Mouse (Mus musculus) MEL (cell line): ENCODE measurements around the gene Acod1. TPM values are rescaled to one million over a fixed set of nuclear protein-coding genes. Genes with fewer than 3 reads are reported as not detected.

Source experiments
- DNase-seq: peaks from one replicate; pipeline ENCODE4 v3.0.0; 2011; ENCODE audit warnings: low read depth, low spot score
- H3K27ac ChIP-seq: 2 replicates; pipeline ENCODE4 v1.5.1; 2012; ENCODE audit warnings: low read depth, mild to moderate bottlenecking, control low read depth, low read length, moderate library complexity; ENCODE audit not compliant: control insufficient read depth
- H3K27me3 ChIP-seq, 2 experiments: fragments of 150-350 bp in 1 of 2; sonication (generic) in 1 of 2; 2 replicates each; pipeline ENCODE4 v1.6.1; 2012; ENCODE audit warnings: low read length in 2 of 2, mild to moderate bottlenecking in 2 of 2, improper control_type of control experiment in 1 of 2, moderate library complexity in 1 of 2; ENCODE audit not compliant: insufficient read depth in 2 of 2, control insufficient read depth in 1 of 2
- H3K36me3 ChIP-seq, 2 experiments: 2 replicates each; pipeline ENCODE4 v1.6.1; 2012 to 2014; ENCODE audit warnings: low read length in 2 of 2, improper control_type of control experiment in 1 of 2, inconsistent platforms in 1 of 2, mild to moderate bottlenecking in 1 of 2; ENCODE audit not compliant: insufficient read depth in 2 of 2, control insufficient read depth in 1 of 2
- H3K4me1 ChIP-seq, 2 experiments: fragments of 150-350 bp in 1 of 2; sonication (generic) in 1 of 2; 2 replicates each; pipeline ENCODE4 v1.6.1; 2012; ENCODE audit warnings: low read length in 2 of 2, improper control_type of control experiment in 1 of 2, mild to moderate bottlenecking in 1 of 2; ENCODE audit not compliant: insufficient read depth in 2 of 2, control insufficient read depth in 1 of 2
- H3K4me3 ChIP-seq, 2 experiments: fragments of 150-350 bp in 1 of 2; sonication (generic) in 1 of 2; 2 replicates each; pipeline ENCODE4 v1.5.1; 2012; ENCODE audit warnings: low read depth in 2 of 2, low read length in 2 of 2, mild to moderate bottlenecking in 2 of 2, moderate library complexity in 2 of 2, control low read depth in 1 of 2, improper control_type of control experiment in 1 of 2; ENCODE audit not compliant: control insufficient read depth in 1 of 2, insufficient read depth in 1 of 2
- H3K79me2 ChIP-seq: 2 replicates; pipeline ENCODE4 v1.6.1; 2012; ENCODE audit warnings: mild to moderate bottlenecking, low read length, moderate library complexity; ENCODE audit not compliant: control insufficient read depth, poor library complexity, insufficient read depth
- H3K9ac ChIP-seq: 2 replicates; pipeline ENCODE4 v1.6.1; 2012; ENCODE audit warnings: low read depth, mild to moderate bottlenecking, control low read depth, low read length, moderate library complexity; ENCODE audit not compliant: control insufficient read depth, poor library complexity, severe bottlenecking
- H3K9me3 ChIP-seq: fragments of 150-350 bp; sonication (generic); replicated peaks from 2 replicates; pipeline ENCODE4 v1.6.1; 2012; ENCODE audit warnings: mild to moderate bottlenecking, low read length, improper control_type of control experiment, moderate library complexity; ENCODE audit not compliant: insufficient read depth
- CTCF ChIP-seq, 3 experiments: IDR thresholded peaks in 2 of 3; conservative IDR thresholded peaks in 1 of 3; 2 replicates each; pipeline ENCODE4 v1.5.1; 2011 to 2012; ENCODE audit warnings: low read length in 3 of 3, low read depth in 2 of 3, mild to moderate bottlenecking in 2 of 3, improper control_type of control experiment in 1 of 3, inconsistent platforms in 1 of 3, mixed read lengths in 1 of 3, moderate library complexity in 1 of 3; ENCODE audit not compliant: control insufficient read depth in 1 of 3, insufficient read depth in 1 of 3, poor library complexity in 1 of 3, severe bottlenecking in 1 of 3
- E2F4 ChIP-seq: IDR thresholded peaks from 2 replicates; pipeline ENCODE4 v1.6.1; 2011; ENCODE audit warnings: low read depth, low read length, improper control_type of control experiment, borderline replicate concordance
- ETS1 ChIP-seq: IDR thresholded peaks from 2 replicates; pipeline ENCODE4 v1.6.1; 2012; ENCODE audit warnings: low read depth, mild to moderate bottlenecking, inconsistent platforms, low read length, improper control_type of control experiment, moderate library complexity
- HCFC1 ChIP-seq: IDR thresholded peaks from 2 replicates; pipeline ENCODE4 v1.6.1; 2012; ENCODE audit warnings: low read depth, mild to moderate bottlenecking, inconsistent platforms, low read length, improper control_type of control experiment, moderate library complexity
- KAT2A ChIP-seq: conservative IDR thresholded peaks from 2 replicates; pipeline ENCODE4 v1.6.1; 2012; ENCODE audit warnings: low read depth, low read length, improper control_type of control experiment, inconsistent platforms
- MAX ChIP-seq: IDR thresholded peaks from 2 replicates; pipeline ENCODE4 v1.6.1; 2011; ENCODE audit warnings: low read length, improper control_type of control experiment
- MAZ ChIP-seq: IDR thresholded peaks from 2 replicates; pipeline ENCODE4 v1.6.1; 2012; ENCODE audit warnings: low read depth, mild to moderate bottlenecking, inconsistent platforms, low read length, improper control_type of control experiment
- MXI1 ChIP-seq: IDR thresholded peaks from 2 replicates; pipeline ENCODE4 v1.6.1; 2011; ENCODE audit warnings: mild to moderate bottlenecking, low read depth, low read length, improper control_type of control experiment
- NELFE ChIP-seq: IDR thresholded peaks from 2 replicates; pipeline ENCODE4 v1.6.1; 2011; ENCODE audit warnings: low read depth, low read length, improper control_type of control experiment
- POLR2A ChIP-seq, 2 experiments: IDR thresholded peaks; 2 replicates each; pipeline ENCODE4 v1.6.1; 2011 to 2012; ENCODE audit warnings: low read length in 2 of 2, mild to moderate bottlenecking in 2 of 2, control low read depth in 1 of 2, improper control_type of control experiment in 1 of 2, low read depth in 1 of 2, moderate library complexity in 1 of 2; ENCODE audit not compliant: control insufficient read depth in 1 of 2, insufficient read depth in 1 of 2, poor library complexity in 1 of 2
- POLR2AphosphoS5 ChIP-seq: IDR thresholded peaks from 2 replicates; pipeline ENCODE4 v1.6.1; 2012; ENCODE audit warnings: low read depth, borderline replicate concordance, mild to moderate bottlenecking, inconsistent platforms, low read length, moderate library complexity, mixed read lengths
- RAD21 ChIP-seq: IDR thresholded peaks from 2 replicates; pipeline ENCODE4 v1.6.1; 2011; ENCODE audit warnings: mild to moderate bottlenecking, low read depth, low read length, improper control_type of control experiment
- SIN3A ChIP-seq: IDR thresholded peaks from 2 replicates; pipeline ENCODE4 v1.6.1; 2012; ENCODE audit warnings: low read length, improper control_type of control experiment, inconsistent platforms
- SMC3 ChIP-seq: IDR thresholded peaks from 2 replicates; pipeline ENCODE4 v1.6.1; 2011; ENCODE audit warnings: low read depth, low read length, improper control_type of control experiment
- TAL1 ChIP-seq: IDR thresholded peaks from 2 replicates; pipeline ENCODE4 v1.6.1; 2012; ENCODE audit warnings: mild to moderate bottlenecking, inconsistent platforms, low read length, moderate library complexity, mixed read lengths
- TBP ChIP-seq: IDR thresholded peaks from 2 replicates; pipeline ENCODE4 v1.8.0; 2011; ENCODE audit warnings: low read depth, low read length, improper control_type of control experiment
- UBTF ChIP-seq: IDR thresholded peaks from 2 replicates; pipeline ENCODE4 v1.6.1; 2012; ENCODE audit warnings: low read depth, mild to moderate bottlenecking, inconsistent platforms, low read length, improper control_type of control experiment, moderate library complexity, borderline replicate concordance; ENCODE audit not compliant: insufficient read depth
- USF2 ChIP-seq, 2 experiments: IDR thresholded peaks; 2 replicates each; pipeline ENCODE4 v1.6.1; 2011 to 2012; ENCODE audit warnings: improper control_type of control experiment in 2 of 2, low read length in 2 of 2, borderline replicate concordance in 1 of 2, inconsistent platforms in 1 of 2, low read depth in 1 of 2, mild to moderate bottlenecking in 1 of 2; ENCODE audit not compliant: insufficient read depth in 1 of 2
- ZC3H11A ChIP-seq: IDR thresholded peaks from 2 replicates; pipeline ENCODE4 v1.6.1; 2012; ENCODE audit warnings: low read depth, mild to moderate bottlenecking, inconsistent platforms, low read length, improper control_type of control experiment
- polyA plus RNA-seq, 2 experiments: library from polyadenylated mRNA; stranded (reverse) in 1 of 2; unstranded in 1 of 2; fragments of >175 nt in 1 of 2; fragments of >200 nt in 1 of 2; gene quantifications; 2 replicates each; pipeline versions ENCODE4 v1.2.1 to v1.2.4; 2012; ENCODE audit warnings: low replicate concordance in 2 of 2, low read depth in 1 of 2; ENCODE audit not compliant: insufficient read length in 2 of 2, insufficient read depth in 1 of 2, missing spikeins in 1 of 2
- total RNA-seq: library from RNA; depleted of rRNA; stranded (reverse); fragments of 300-350 nt; gene quantifications from 2 replicates; pipeline ENCODE4 v1.2.3, GENCODE M21; 2012

Gene Acod1
- total and polyA plus RNA-seq, 3 experiments = not detected

- no peaks in the 10 kb centered on the region for H3K79me2 ChIP-seq
- H3K27ac ChIP-seq = no peak overlapping the region
- H3K27me3 ChIP-seq = no peaks in the 10 kb centered on the region; a peak in 1 of 4 replicates
- no peak overlapping the region for H3K4me3 ChIP-seq
- H3K4me1 ChIP-seq = 0 out of 4 replicates have a peak, but pooled peaks cover 0 to 7% of the 10 kb centered on the region in 2 experiments
- DNase-seq = peak; percentile 83
- H3K9me3 ChIP-seq = no peaks in the 10 kb centered on the region
- H3K9ac ChIP-seq = no peak overlapping the region
- no peaks in the 10 kb centered on the region for H3K36me3 ChIP-seq
- TF ChIP-seq KAT2A (no peak), SMC3 (peak; percentile 90), CTCF (IDR thresholded peaks at IDR 0.05 in 2 of 3, conservative IDR thresholded peaks at IDR 0.05 in 1 of 3; ENCODE audit: control insufficient read depth in 1 of 3, insufficient read depth in 1 of 3, low read depth in 2 of 3, low read length in 3 of 3, poor library complexity in 1 of 3, severe bottlenecking in 1 of 3) (peak; percentile 85 to 100 (median 98); a peak in 5 of 6 replicates), RAD21 (peak; percentile 59), ZC3H11A (peak; percentile 51)
Observed at GRCm38 (mm10) chr14:103051159-103051769, 4.5 kb downstream of the Acod1 start.

GRCm38 (mm10) chr14:103054731-103055130, 8.0 kb downstream of the Acod1 start:
- Histone ChIP-seq H3K9ac (no peak overlapping the region), H3K27me3 (peaks cover 0 to 4% of the 10 kb centered on the region in 2 experiments; a peak in 2 of 4 replicates), H3K36me3 (no peaks in the 10 kb centered on the region), H3K4me1 (no peaks in the 10 kb centered on the region), H3K4me3 (no peak overlapping the region), H3K9me3 (no peaks in the 10 kb centered on the region), H3K27ac (no peak overlapping the region), H3K79me2 (no peaks in the 10 kb centered on the region)
- no peak for TF ChIP-seq TAL1
- DNase-seq = no peak

GRCm38 (mm10) chr14:103056601-103057000, 9.8 kb downstream of the Acod1 start:
- H3K27me3 ChIP-seq = peaks cover 0 to 4% of the 10 kb centered on the region in 2 experiments; a peak in 2 of 4 replicates
- H3K9me3 ChIP-seq = no peaks in the 10 kb centered on the region
- H3K79me2 ChIP-seq = no peaks in the 10 kb centered on the region
- no peaks in the 10 kb centered on the region for H3K4me1 ChIP-seq
- no peaks in the 10 kb centered on the region for H3K36me3 ChIP-seq
- no peak for DNase-seq
- H3K9ac ChIP-seq = no peak overlapping the region
- no peak overlapping the region for H3K27ac ChIP-seq
- H3K4me3 ChIP-seq = no peak overlapping the region
- TF ChIP-seq E2F4 (no peak), USF2 (IDR thresholded peaks at IDR 0.05; ENCODE audit: borderline replicate concordance in 1 of 2, insufficient read depth in 1 of 2, low read depth in 1 of 2, low read length in 2 of 2) (no peak), POLR2A (IDR thresholded peaks at IDR 0.05; ENCODE audit: control insufficient read depth in 1 of 2, insufficient read depth in 1 of 2, low read depth in 1 of 2, low read length in 2 of 2, poor library complexity in 1 of 2) (no peak), UBTF (no peak), CTCF (IDR thresholded peaks at IDR 0.05 in 2 of 3, conservative IDR thresholded peaks at IDR 0.05 in 1 of 3; ENCODE audit: control insufficient read depth in 1 of 3, insufficient read depth in 1 of 3, low read depth in 2 of 3, low read length in 3 of 3, poor library complexity in 1 of 3, severe bottlenecking in 1 of 3) (no peak), TBP (no peak), MAZ (no peak), HCFC1 (no peak), SIN3A (no peak), POLR2AphosphoS5 (no peak), NELFE (no peak), KAT2A (no peak), RAD21 (no peak), ETS1 (no peak), MXI1 (no peak), MAX (no peak)
- TF ChIP-seq, all 39 proteins: peak for 0
